ENCODE assay signal across 8 mouse cellular contexts in the genomic region with DNA sequence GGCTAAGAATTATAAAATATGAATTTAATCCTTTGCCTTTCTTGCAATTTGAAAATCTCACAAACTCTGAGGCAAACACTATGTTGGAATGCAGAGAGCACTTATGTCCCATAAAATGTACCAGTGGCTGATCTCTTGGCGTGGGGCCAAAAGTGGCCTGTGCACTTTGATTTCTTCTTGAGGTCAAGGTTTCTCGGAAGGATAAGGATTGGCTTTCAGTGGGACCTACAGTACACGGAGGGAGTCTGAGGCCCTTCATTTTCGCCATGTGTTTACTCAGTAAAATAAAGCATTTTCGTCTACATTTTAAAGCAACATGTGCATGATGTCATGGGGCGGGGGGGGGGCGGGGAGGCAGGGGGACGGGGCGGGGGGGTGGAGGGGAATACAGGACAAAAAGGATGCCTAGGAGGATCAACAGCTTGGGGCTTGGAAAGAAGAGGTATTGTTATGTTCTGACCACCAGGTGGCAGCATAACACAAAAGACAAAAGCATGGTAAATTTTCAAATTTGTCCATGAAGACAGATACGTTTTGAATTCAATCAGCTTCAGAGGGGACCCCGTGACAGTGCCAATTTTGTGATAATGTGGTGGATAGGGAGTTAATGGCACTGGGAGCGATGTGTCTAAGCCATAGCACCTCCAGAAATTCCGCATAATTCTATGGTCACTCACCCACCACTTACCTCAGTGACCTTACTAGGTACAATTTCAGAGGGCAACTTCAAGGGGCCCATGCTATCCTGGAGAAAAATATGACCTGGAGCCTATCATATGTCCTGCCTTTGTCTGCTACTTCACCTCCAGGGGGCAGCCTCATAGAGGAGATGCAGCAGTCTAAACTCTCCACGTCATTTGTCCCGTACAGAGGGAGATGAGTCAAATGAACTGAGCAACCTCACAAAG.
A peak's percentile ranks its signal among the peaks of the same experiment; 100 is the strongest.
DNase-seq lines count a peak whose midpoint lies in the region; ATAC-seq and TF ChIP-seq lines count a peak whose summit lies in the region.

No protein-coding gene starts in this region.

- no peak overlapping the region for H3K4me2 ChIP-seq in embryonic facial prominence, embryonic 14.5 days (ENCODE audit: low read depth, low read length)
- 0 out of 2 replicates have a peak overlapping the region, but pooled peaks have one; percentile 8 for H3K4me2 ChIP-seq in midbrain, embryonic 14.5 days (ENCODE audit: low read length)

- no peak overlapping the region for H3K27ac ChIP-seq in kidney, adult 2 months (ENCODE audit: insufficient read depth, low read depth, low read length)
- no peak overlapping the region for H3K27ac ChIP-seq in embryonic facial prominence, embryonic 14.5 days (replicated peaks; ENCODE audit: low read depth, low read length)
- H3K27ac ChIP-seq in midbrain, embryonic 14.5 days (replicated peaks; ENCODE audit: low read depth, low read length), result no peak overlapping the region

- no peak overlapping the region for H3K9ac ChIP-seq in embryonic facial prominence, embryonic 14.5 days (ENCODE audit: low read depth, low read length)
- no peak overlapping the region for H3K9ac ChIP-seq in midbrain, embryonic 14.5 days (replicated peaks; ENCODE audit: low read length)

- H3K36me3 ChIP-seq in kidney, adult 2 months (ENCODE audit: control insufficient read depth, insufficient read depth, low read length), result no peaks in the 10 kb centered on the region
- no peaks in the 10 kb centered on the region for H3K36me3 ChIP-seq in embryonic facial prominence, embryonic 14.5 days (ENCODE audit: control insufficient read depth, insufficient read depth, low read length)
- H3K36me3 ChIP-seq in midbrain, embryonic 14.5 days (ENCODE audit: control insufficient read depth, insufficient read depth, low read length), result no peaks in the 10 kb centered on the region

- peak; percentile 17 for DNase-seq in kidney, adult 2 months
- DNase-seq in kidney, adult 9 months, result no peak
- peak; percentile 77 for DNase-seq in CD4-positive, CD25-positive, alpha-beta regulatory T cell, adult 2 months (ENCODE audit: low read depth, low spot score)
- DNase-seq in brain, embryonic 18.5 days (ENCODE audit: low read depth, low spot score), result peak; percentile 52
- DNase-seq in embryonic facial prominence, embryonic 14.5 days (ENCODE audit: low spot score), result peak; percentile 57
- peak; percentile 30 for DNase-seq in kidney, postnatal 10 days
- DNase-seq in midbrain, embryonic 14.5 days, result peak; percentile 89
- peak; percentile 14 for DNase-seq in thymus, postnatal 25 days

- peak; percentile 60 for ATAC-seq in embryonic facial prominence, embryonic 14.5 days (ENCODE audit: low read depth)
- ATAC-seq in midbrain, embryonic 14.5 days (ENCODE audit: low FRiP score, low TSS enrichment), result peak; percentile 64; the same call in 1 of the 2 replicates

- 0 out of 2 replicates have a peak, but pooled peaks have one; percentile 4 for TF ChIP-seq CTCF in kidney, adult 2 months (conservative IDR thresholded peaks at IDR 0.05; ENCODE audit: insufficient read depth, insufficient read length, low read depth, low read length)

- no peak for TF ChIP-seq POLR2A in kidney, adult 2 months (IDR thresholded peaks at IDR 0.05; ENCODE audit: low read depth, low read length)

- no peaks in the 10 kb centered on the region for H3K9me3 ChIP-seq in embryonic facial prominence, embryonic 14.5 days (ENCODE audit: control insufficient read depth, low read length)
- H3K9me3 ChIP-seq in midbrain, embryonic 14.5 days (ENCODE audit: control insufficient read depth, low read length), result no peaks in the 10 kb centered on the region

- no peak overlapping the region for H3K4me3 ChIP-seq in kidney, adult 2 months (ENCODE audit: insufficient read depth, low read depth, low read length)
- no peak overlapping the region for H3K4me3 ChIP-seq in embryonic facial prominence, embryonic 14.5 days (ENCODE audit: low read depth, low read length)
- H3K4me3 ChIP-seq in midbrain, embryonic 14.5 days (replicated peaks; ENCODE audit: low read depth, low read length), result no peak overlapping the region

- H3K27me3 ChIP-seq in kidney, adult 2 months (replicated peaks; ENCODE audit: control insufficient read depth, insufficient read depth, low read length), result no peaks in the 10 kb centered on the region
- no peaks in the 10 kb centered on the region for H3K27me3 ChIP-seq in embryonic facial prominence, embryonic 14.5 days (replicated peaks; ENCODE audit: control insufficient read depth, insufficient read depth, low read length)
- no peaks in the 10 kb centered on the region for H3K27me3 ChIP-seq in midbrain, embryonic 14.5 days (ENCODE audit: control insufficient read depth, insufficient read depth, low read length)

- 20% methylated on average over 15 of the region's 15 CpGs for WGBS in kidney, adult 2 months
- WGBS in embryonic facial prominence, embryonic 14.5 days, result 28% methylated on average over 13 of the region's 15 CpGs
- WGBS in midbrain, embryonic 14.5 days, result 22% methylated on average over 15 of the region's 15 CpGs

- no peaks in the 10 kb centered on the region for H3K4me1 ChIP-seq in kidney, adult 2 months (ENCODE audit: control insufficient read depth, insufficient read depth, low read length)
- no peaks in the 10 kb centered on the region for H3K4me1 ChIP-seq in embryonic facial prominence, embryonic 14.5 days (ENCODE audit: control insufficient read depth, insufficient read depth, low read length)
- no peaks in the 10 kb centered on the region for H3K4me1 ChIP-seq in midbrain, embryonic 14.5 days (ENCODE audit: control insufficient read depth, insufficient read depth, low read length)
